Mouse (Mus musculus) ES-E14 (cell line): ENCODE measurements around the gene Olfr643.

Experiments
- CHD2 ChIP-seq: IDR thresholded peaks from 2 replicates; pipeline ENCODE4 v1.6.1; 2014; ENCODE audit warnings: mild to moderate bottlenecking, low read depth, low read length, inconsistent platforms
- HCFC1 ChIP-seq: IDR thresholded peaks from 2 replicates; pipeline ENCODE4 v1.6.1; 2012; ENCODE audit warnings: low read length, inconsistent platforms, borderline replicate concordance; ENCODE audit not compliant: insufficient read depth
- MAFK ChIP-seq: IDR thresholded peaks from 2 replicates; pipeline ENCODE4 v1.6.1; 2014; ENCODE audit warnings: mild to moderate bottlenecking, low read depth, low read length, inconsistent platforms; ENCODE audit not compliant: insufficient read depth
- ZC3H11A ChIP-seq: IDR thresholded peaks from 2 replicates; pipeline ENCODE4 v1.6.1; 2012; ENCODE audit warnings: low read depth, mild to moderate bottlenecking, inconsistent platforms, low read length, borderline replicate concordance
- ZNF384 ChIP-seq: IDR thresholded peaks from 2 replicates; pipeline ENCODE4 v1.6.1; 2012; ENCODE audit warnings: low read depth, low read length, inconsistent platforms

- TF ChIP-seq HCFC1 (no peak), MAFK (no peak), ZC3H11A (no peak), ZNF384 (no peak), CHD2 (no peak)
Measured at GRCm38 (mm10) chr7:103999124-103999523, 138.1 kb downstream of the Olfr643 start.
